Mouse (Mus musculus) bone marrow macrophage, adult 2 months (primary cell): ENCODE data around the gene Ndufs8.

Source experiments
- CTCF ChIP-seq: IDR thresholded peaks from 2 replicates; pipeline ENCODE4 v1.5.1; 2012; ENCODE audit warnings: low read depth, mild to moderate bottlenecking, low read length, moderate library complexity
- POLR2A ChIP-seq: IDR thresholded peaks from 2 replicates; pipeline ENCODE4 v1.6.1; 2012; ENCODE audit warnings: mild to moderate bottlenecking, low read depth, low read length, borderline replicate concordance

DNA sequence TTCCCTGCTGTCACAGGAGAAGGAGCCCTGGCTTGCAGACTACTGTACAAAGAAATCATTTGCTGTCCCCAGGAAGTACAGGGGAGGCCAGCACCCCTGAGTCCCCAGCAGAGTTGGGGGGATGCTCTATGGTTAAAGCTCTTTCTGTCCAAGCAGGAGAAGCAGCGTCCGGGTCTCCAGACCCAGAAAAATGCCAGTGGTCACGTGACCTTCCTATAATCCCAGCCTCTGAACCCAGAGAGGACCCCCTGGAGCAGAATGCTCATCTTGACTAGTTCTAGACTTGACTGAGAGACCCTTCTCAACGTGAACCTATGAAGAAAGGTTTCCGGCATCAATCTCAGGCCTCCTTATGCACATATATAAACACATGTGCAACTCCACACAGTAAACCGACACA is 13.3 kb upstream of the Ndufs8 start:
- no peak for TF ChIP-seq CTCF
- no peak for TF ChIP-seq POLR2A
